Mouse (Mus musculus) midbrain, embryonic 11.5 days (tissue): ENCODE results near the gene Rab8a. TPM values are rescaled to one million over a fixed set of nuclear protein-coding genes. Genes with fewer than 3 reads are reported as not detected.

Experiments used
- ATAC-seq: fragments of 200-750 bp; cut with Nextera tagmentation; 2 replicates; pipeline ENCODE4 v1.8.0; 2017; ENCODE audit warnings: moderate TSS enrichment, moderate library complexity; ENCODE audit not compliant: low FRiP score
- DNase-seq: peaks from one replicate; pipeline ENCODE4 v3.0.0; 2015; ENCODE audit warnings: low spot score; ENCODE audit errors: missing footprints
- H3K27ac ChIP-seq: fragments of 300-500 bp; sonication (generic); 2 replicates; pipeline ENCODE4 v1.5.1; 2014; ENCODE audit warnings: low read depth, low read length
- H3K27me3 ChIP-seq: fragments of 300-500 bp; sonication (generic); 2 replicates; pipeline ENCODE4 v1.6.1; 2014; ENCODE audit warnings: mild to moderate bottlenecking, low read length, moderate library complexity, mixed read lengths; ENCODE audit not compliant: control insufficient read depth, insufficient read depth
- H3K36me3 ChIP-seq: fragments of 300-500 bp; sonication (generic); 2 replicates; pipeline ENCODE4 v1.6.1; 2014; ENCODE audit warnings: mild to moderate bottlenecking, low read length, moderate library complexity, mixed read lengths; ENCODE audit not compliant: control insufficient read depth, insufficient read depth
- H3K4me1 ChIP-seq: fragments of 300-500 bp; sonication (generic); 2 replicates; pipeline ENCODE4 v1.6.1; 2014; ENCODE audit warnings: low read length; ENCODE audit not compliant: control insufficient read depth, insufficient read depth
- H3K4me2 ChIP-seq: fragments of 300-500 bp; sonication (generic); 2 replicates; pipeline ENCODE4 v1.6.1; 2014; ENCODE audit warnings: mild to moderate bottlenecking, moderate library complexity
- H3K4me3 ChIP-seq: fragments of 300-500 bp; sonication (generic); 2 replicates; pipeline ENCODE4 v1.5.1; 2014; ENCODE audit warnings: low read depth, low read length
- H3K9ac ChIP-seq: fragments of 300-500 bp; sonication (generic); 2 replicates; pipeline ENCODE4 v1.6.1; 2014; ENCODE audit warnings: low read length
- H3K9me3 ChIP-seq: fragments of 300-500 bp; sonication (generic); 2 replicates; pipeline ENCODE4 v1.6.1; 2016; ENCODE audit warnings: low read length; ENCODE audit not compliant: control insufficient read depth
- WGBS: fragments of 180-500 bp; shearing (Covaris S2); extraction: QIAGEN DNeasy Blood & Tissue Kit; methylation state at CpG from one replicate; pipeline ENCODE4 v1.1.7; 2014; 5-methylcytosine and 5-hydroxymethylcytosine counted together
- polyA plus RNA-seq: library from polyadenylated mRNA; unstranded; fragments of >200 nt; fragmentation: Nextera tagmentation; extraction: Ambion mirVana; gene quantifications from 2 replicates; pipeline ENCODE4 v1.2.1, GENCODE M21; 2014

The Rab8a gene
- polyA plus RNA-seq, 1 experiment from 2014 or later, result 107 TPM

- H3K27me3 ChIP-seq, result no peaks in the 10 kb centered on the region
- no peak overlapping the region for H3K9ac ChIP-seq
- DNase-seq, result no peak
- ATAC-seq, result no peak
- no peaks in the 10 kb centered on the region for H3K36me3 ChIP-seq
- WGBS, result 84% methylated on average over 2 of the region's 2 CpGs
- H3K9me3 ChIP-seq, result no peaks in the 10 kb centered on the region
- no peak overlapping the region for H3K4me2 ChIP-seq
- H3K4me1 ChIP-seq, result peaks cover 11% of the 10 kb centered on the region
- H3K4me3 ChIP-seq, result no peak overlapping the region
- H3K27ac ChIP-seq, result no peak overlapping the region
These were observed 2.9 kb upstream of the Rab8a start for GRCm38 (mm10) chr8:72158096-72158495.

- no peak overlapping the region for H3K9ac ChIP-seq
- no peak overlapping the region for H3K4me3 ChIP-seq
- H3K9me3 ChIP-seq, result no peaks in the 10 kb centered on the region
- no peak overlapping the region for H3K4me2 ChIP-seq
- WGBS, result 84% methylated on average over 3 of the region's 3 CpGs
- no peak for DNase-seq
- no peaks in the 10 kb centered on the region for H3K27me3 ChIP-seq
- peaks cover 11% of the 10 kb centered on the region for H3K4me1 ChIP-seq
- H3K36me3 ChIP-seq, result no peaks in the 10 kb centered on the region
- H3K27ac ChIP-seq, result no peak overlapping the region
- ATAC-seq, result no peak
These were observed 2.3 kb upstream of the Rab8a start for GRCm38 (mm10) chr8:72158726-72159125.

- H3K4me2 ChIP-seq, result peak overlapping the region; percentile 44; the same call in 1 of the 2 replicates
- no peak overlapping the region for H3K27ac ChIP-seq
- H3K4me3 ChIP-seq, result peak overlapping the region; percentile 23; the same call in 1 of the 2 replicates
- DNase-seq (no peak), ATAC-seq (no peak)
- H3K36me3 ChIP-seq, result no peaks in the 10 kb centered on the region
- H3K4me1 ChIP-seq, result peaks cover 11% of the 10 kb centered on the region
- H3K9ac ChIP-seq, result no peak overlapping the region
- no peaks in the 10 kb centered on the region for H3K9me3 ChIP-seq
- no peaks in the 10 kb centered on the region for H3K27me3 ChIP-seq
- WGBS, result 75% methylated on average over 3 of the region's 3 CpGs
These were observed 993 bp upstream of the Rab8a start for GRCm38 (mm10) chr8:72160007-72160406.

- Histone ChIP-seq H3K4me3 (no peak overlapping the region), H3K27me3 (no peaks in the 10 kb centered on the region), H3K36me3 (no peaks in the 10 kb centered on the region), H3K27ac (no peak overlapping the region), H3K9ac (no peak overlapping the region), H3K4me1 (peaks cover 11% of the 10 kb centered on the region), H3K4me2 (no peak overlapping the region), H3K9me3 (no peaks in the 10 kb centered on the region)
- no peak for DNase-seq
- ATAC-seq, result no peak
These were observed 1.8 kb downstream of the Rab8a start for GRCm38 (mm10) chr8:72162821-72163220.

GRCm38 (mm10) chr8:72169098-72169668, 8.2 kb downstream of the Rab8a start:
- Histone ChIP-seq H3K9me3 (no peaks in the 10 kb centered on the region), H3K4me3 (no peak overlapping the region), H3K27me3 (no peaks in the 10 kb centered on the region), H3K4me2 (no peak overlapping the region), H3K36me3 (peaks cover 19% of the 10 kb centered on the region), H3K4me1 (no peaks in the 10 kb centered on the region), H3K9ac (no peak overlapping the region), H3K27ac (no peak overlapping the region)
- WGBS, result 85% methylated on average over 3 of the region's 3 CpGs
- DNase-seq, result peak; percentile 1
- no peak for ATAC-seq

- Histone ChIP-seq H3K9me3 (no peaks in the 10 kb centered on the region), H3K27me3 (no peaks in the 10 kb centered on the region), H3K36me3 (peaks cover 23% of the 10 kb centered on the region), H3K4me3 (no peak overlapping the region), H3K4me2 (no peak overlapping the region), H3K27ac (no peak overlapping the region), H3K4me1 (no peaks in the 10 kb centered on the region), H3K9ac (no peak overlapping the region)
- WGBS, result 95% methylated on average over 3 of the region's 3 CpGs
- ATAC-seq (no peak), DNase-seq (peak; percentile 33)
These were observed 8.8 kb downstream of the Rab8a start for GRCm38 (mm10) chr8:72169681-72170249.

- H3K4me1 ChIP-seq, result no peaks in the 10 kb centered on the region
- H3K27me3 ChIP-seq, result no peaks in the 10 kb centered on the region
- DNase-seq (peak; percentile 93), ATAC-seq (peak; percentile 57; the same call in 1 of the 2 replicates)
- no peak overlapping the region for H3K4me2 ChIP-seq
- 56% methylated on average over 5 of the region's 5 CpGs for WGBS
- no peak overlapping the region for H3K4me3 ChIP-seq
- no peak overlapping the region for H3K27ac ChIP-seq
- peaks cover 31% of the 10 kb centered on the region for H3K36me3 ChIP-seq
- H3K9ac ChIP-seq, result no peak overlapping the region
- H3K9me3 ChIP-seq, result no peaks in the 10 kb centered on the region
These were observed 16.4 kb downstream of the Rab8a start for GRCm38 (mm10) chr8:72177346-72177925.

- Histone ChIP-seq H3K4me3 (no peak overlapping the region), H3K9me3 (no peaks in the 10 kb centered on the region), H3K4me1 (no peaks in the 10 kb centered on the region), H3K36me3 (peaks cover 7% of the 10 kb centered on the region; the same call in 1 of the 2 replicates), H3K27me3 (no peaks in the 10 kb centered on the region), H3K9ac (no peak overlapping the region), H3K27ac (no peak overlapping the region), H3K4me2 (no peak overlapping the region)
- DNase-seq (peak; percentile 53), ATAC-seq (no peak)
- WGBS, result 84% methylated on average over 2 of the region's 2 CpGs
These were observed 22.7 kb downstream of the Rab8a start for GRCm38 (mm10) chr8:72183554-72184202.

- Histone ChIP-seq H3K9ac (no peak overlapping the region), H3K4me2 (no peak overlapping the region), H3K4me1 (no peaks in the 10 kb centered on the region), H3K27me3 (no peaks in the 10 kb centered on the region), H3K9me3 (no peaks in the 10 kb centered on the region), H3K27ac (no peak overlapping the region), H3K36me3 (no peaks in the 10 kb centered on the region), H3K4me3 (no peak overlapping the region)
- peak; percentile 10 for DNase-seq
- no peak for ATAC-seq
- 79% methylated on average over 2 of the region's 2 CpGs for WGBS
These were observed 26.9 kb downstream of the Rab8a start for GRCm38 (mm10) chr8:72187793-72188331.
